Mouse (Mus musculus) c-Kit-positive CD71-negative TER-119-negative erythroid progenitor cells, embryonic 14.5 days (primary cell): ENCODE results near the gene Tbc1d10c.
A peak's percentile ranks its signal among the peaks of the same experiment; 100 is the strongest.

Experiments used
- DNase-seq: peaks from one replicate; pipeline ENCODE4 v3.0.0-alpha.2; 2013; ENCODE audit warnings: low read depth

Tbc1d10c gene

DNA sequence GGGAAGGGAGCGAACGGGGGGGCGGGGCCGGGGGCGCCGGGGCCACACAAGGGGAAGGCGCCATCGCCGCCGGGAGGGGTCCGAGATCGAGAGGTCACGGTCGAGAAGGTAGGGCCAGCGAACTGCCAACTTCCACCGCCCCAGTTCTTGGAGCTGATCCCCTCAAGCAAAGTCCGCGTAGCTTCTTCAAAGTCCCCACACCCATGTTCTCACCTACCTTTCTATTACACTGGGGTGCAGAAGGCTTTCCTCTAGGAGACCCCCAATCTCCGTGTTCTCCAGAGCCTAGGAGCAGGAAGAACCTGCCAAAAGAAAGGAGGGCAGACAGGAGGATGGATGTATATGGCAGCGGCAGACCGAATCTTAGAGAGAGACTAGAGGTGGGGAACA, 24.4 kb upstream of the Tbc1d10c start:
- DNase-seq = no peak

DNA sequence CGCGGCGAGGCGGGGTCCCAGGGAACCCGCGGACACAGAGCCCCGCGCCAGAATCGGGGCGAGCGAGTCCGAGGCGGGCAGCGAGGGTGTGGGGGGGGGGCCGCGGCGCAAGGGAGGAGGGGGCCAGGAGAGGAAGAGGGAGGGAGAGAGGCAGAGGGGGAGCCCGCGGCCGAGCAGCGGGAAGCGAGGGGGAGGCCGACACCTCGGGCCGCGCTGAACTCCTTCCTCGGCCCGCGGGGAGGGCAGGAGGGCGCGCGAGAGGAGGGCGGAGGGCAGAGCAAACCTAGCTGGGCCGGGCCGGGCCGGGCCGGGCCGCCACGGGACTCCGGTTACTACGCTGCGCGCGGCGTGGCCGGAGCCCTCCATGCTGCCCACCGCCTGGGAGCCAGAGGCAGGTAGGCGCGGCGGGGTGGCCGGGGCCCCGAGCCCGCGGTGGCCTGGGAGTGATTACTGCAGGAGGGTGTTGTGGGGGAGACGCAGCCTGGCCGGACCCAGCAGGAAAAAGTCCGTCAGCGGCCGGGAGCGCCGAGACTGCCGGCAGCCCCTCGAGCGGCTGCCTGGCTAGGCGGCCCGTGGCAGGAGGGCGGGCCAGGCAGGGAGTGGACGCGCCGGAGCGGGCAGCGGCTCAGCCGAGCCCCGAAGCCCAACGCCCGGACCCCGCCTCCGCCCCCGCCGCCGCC, 23.8 kb upstream of the Tbc1d10c start:
- no peak for DNase-seq

DNA sequence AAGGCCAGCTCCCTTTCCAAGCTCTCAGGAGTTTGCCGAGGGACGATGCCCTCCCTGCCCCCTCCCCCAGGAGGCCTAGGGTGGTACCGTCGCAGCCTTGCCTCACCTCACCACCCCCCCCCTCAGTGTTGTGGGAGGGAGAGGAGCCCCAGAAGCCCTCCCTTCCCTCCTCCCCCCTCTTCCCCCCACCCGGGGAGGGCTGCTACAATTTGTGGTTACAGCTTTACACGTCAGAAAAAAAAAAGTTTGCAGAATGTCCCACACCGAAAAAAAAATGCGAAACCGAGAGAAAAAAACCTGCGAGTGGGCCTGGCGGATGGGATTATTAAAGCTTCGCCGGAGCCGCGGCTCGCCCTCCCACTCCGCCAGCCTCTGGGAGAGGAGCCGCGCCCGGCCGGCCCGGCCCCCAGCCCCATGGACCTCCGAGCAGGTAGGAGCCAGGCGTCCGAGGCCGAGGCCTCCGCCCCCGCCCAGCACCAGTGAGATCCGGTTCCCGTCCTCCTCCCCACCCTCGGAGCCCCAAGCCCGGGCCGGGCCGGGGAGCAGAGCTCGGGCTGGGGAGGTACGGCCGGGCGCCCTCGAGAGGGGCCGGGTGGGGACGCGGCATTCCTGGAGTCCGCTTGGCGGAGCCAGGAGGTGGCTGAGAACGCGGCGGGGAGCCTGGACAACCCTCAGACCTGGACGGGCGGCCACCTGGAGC, 23.1 kb upstream of the Tbc1d10c start, which contains the start of the genes Clcf1 and AC109138.7:
Gene Clcf1, plus strand, starts transcription at position 168 of the 700 bp plus-strand sequence.
Gene AC109138.7, plus strand, starts transcription at position 287 of the 700 bp plus-strand sequence.
- DNase-seq = no peak

DNA sequence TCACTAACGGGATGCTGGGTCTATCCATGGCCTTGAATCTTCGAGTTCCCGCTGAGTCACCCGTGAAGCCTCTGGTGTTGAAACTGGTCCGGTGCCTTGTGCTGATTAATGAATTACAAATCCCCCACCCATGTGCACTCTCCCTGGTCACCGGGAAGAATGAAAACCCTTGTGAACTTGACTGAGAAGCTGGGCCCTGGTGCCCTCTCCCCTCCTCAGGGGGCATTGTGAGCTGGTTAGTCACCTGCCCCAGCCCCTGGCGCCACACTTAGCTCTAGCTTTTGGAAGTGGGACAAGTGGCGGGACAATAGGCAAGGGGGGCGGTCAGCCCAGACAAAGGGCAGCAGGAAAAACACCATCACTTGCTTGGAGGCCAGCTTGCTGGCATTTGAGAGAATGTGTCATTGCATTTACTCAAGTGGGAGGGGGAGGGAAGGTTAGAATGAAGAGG, 22.5 kb upstream of the Tbc1d10c start:
- no peak for DNase-seq

DNA sequence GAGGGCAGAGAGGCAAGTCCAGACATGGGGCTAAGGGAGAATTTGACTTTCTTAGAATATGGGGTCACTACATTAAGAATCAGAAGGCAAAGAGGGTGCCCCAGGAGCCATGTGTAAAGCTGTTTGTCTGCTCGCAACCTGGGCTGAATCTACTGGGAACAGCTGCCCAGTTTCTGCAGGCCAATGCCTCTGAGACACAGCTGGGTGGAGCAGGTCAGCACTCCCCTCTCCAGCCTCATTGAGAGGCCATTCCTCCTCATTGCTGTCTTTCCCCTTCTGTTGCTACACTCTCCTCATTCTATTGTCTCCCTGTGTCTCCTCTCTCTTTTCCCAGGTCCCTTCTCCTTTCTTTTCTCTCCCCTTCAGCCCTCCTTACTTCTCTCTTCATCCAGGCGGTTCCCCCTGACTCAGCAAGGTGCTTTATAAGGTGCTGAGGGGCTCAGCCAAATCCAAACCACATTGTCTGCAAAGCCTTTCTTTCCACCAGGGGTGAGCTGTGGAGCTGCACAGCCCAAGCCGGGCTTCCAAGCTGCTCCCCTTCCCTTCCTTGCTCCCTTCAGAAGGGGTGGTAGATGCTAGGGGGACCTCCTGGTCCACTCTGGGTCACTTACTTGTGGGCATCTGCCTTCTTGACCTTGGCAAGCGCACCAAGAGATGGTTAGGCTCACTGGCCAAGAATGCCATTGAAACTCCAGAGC, 21.0 kb upstream of the Tbc1d10c start:
- no peak for DNase-seq

DNA sequence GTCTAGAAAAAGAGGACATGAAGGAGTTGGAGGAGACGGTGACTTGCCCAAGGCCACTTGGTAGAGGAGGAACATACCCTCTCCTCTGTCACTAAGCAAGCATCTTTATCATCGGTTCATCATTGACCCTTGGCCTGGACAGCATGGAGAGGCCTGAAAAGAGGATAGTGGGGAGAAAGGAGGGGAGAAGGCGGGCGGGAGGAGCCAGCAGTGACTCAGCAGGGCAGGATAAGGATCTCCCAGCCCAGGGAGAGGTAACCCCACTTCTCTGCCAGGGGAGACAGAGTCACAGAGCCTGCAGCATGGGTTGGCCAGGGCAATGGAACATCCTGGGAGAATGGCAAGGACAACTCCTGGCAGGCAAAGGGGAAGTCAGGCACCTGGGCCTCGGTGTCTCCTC, 17.5 kb upstream of the Tbc1d10c start:
- no peak for DNase-seq

DNA sequence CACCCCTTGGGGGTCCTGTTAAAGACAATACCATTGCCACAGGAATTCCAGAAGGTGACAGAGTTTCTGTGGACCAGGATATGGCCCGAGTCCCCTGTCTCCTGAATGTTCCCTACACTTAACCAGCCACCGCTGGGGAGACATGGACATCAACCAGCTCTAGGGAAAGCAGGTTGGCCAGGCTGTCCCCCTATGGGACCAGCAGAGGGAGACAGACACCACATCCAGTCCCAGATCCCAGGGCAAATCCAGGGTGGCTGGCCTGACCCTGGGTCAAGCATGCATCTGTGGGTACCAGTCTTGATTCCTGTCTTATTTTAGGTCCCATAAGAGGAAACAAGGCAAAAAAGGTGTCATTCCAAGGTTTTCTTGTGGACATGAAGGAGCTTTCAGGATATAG, 15.9 kb upstream of the Tbc1d10c start:
- DNase-seq = no peak

DNA sequence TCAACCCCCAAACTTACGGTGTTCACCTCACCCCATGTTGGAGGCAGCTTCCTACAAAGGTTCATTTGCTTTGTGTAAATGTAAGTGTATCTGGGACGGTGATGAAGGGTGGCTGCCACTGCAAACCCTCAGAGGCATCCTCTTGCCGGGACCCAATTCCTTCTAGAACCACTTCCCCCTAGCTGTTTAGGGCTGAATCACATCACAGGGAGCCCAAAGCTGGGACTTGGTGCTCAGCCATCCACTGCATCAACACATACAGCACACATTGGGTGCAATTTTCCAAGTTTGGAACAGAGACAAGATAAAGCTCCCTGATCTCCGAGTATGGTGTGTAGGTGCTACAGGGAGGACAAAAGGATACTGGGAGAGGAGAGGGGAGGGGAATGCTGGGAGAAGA, 13.8 kb upstream of the Tbc1d10c start:
- DNase-seq = no peak

DNA sequence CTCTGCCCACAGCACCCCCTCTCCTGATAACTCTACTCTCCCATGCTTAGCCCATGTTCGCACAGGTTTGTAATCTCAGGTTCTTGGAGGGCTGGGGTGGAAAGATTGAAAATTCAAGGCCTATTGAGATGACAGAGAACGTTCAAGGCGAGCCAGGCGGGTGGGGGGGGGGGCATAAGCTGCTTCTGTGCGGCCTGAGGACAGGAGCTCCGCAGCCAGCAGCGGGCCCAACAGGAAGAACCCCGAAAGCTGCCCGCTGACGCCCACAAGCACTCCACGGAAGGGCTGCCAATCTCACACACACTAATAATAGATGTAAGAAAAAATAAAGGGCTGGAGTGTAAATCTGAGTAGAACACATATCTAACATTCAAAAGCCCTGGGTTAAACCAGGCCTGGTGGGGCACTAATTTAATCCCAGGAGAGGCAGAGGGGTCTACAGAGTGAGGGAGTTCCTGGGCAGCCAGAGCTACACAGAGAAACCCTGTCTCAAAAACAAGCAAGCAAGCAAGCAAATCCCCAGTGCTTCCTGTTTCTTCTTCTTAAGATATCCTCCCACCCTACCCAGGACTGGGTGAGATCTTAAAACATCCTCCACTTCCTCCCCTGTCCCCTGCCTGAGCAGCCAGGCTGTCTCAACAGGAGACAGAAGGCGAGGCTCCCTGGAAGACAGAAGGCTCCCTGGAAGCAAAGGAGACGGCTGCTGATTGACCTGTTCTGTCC, 12.7 kb upstream of the Tbc1d10c start:
- no peak for DNase-seq

DNA sequence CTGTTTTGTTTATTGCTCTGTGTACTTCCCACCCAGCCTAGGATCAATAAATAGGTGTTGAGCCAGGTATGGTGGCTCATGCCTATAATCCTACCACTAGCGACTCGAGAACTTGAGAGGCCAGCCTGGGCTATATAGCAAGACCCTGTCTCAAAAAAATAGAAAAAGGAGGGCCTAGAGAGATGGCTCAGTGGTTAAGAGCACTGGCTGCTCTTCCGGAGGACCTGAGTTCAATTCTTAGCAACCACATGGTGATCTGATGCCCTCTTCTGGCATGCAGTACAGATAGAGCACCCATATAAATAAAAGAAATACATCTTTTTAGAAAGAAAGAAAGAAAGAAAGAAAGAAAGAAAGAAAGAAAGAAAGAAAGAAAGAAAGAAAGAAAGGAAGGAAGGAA, 12.1 kb upstream of the Tbc1d10c start:
- no peak for DNase-seq

DNA sequence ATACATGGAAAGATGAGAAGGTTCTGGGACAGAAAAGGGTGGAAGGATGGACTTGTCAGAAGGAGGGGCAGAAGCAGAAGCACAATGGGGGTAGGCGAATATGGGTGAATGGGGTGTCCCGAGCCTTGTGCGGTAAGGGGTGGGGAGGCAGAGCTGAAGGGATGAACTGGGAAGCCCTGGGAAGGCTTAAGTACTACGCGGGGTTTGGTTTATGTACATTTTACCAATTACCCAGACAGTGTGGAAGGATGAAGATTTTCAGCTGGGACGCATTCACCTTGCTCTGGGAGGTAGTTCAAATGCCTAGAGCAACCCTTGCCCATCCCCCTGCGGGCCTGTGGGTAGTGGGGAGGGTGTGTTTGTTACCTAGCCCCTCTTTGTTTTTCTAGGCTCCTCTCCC, 11.1 kb upstream of the Tbc1d10c start:
- DNase-seq = no peak

DNA sequence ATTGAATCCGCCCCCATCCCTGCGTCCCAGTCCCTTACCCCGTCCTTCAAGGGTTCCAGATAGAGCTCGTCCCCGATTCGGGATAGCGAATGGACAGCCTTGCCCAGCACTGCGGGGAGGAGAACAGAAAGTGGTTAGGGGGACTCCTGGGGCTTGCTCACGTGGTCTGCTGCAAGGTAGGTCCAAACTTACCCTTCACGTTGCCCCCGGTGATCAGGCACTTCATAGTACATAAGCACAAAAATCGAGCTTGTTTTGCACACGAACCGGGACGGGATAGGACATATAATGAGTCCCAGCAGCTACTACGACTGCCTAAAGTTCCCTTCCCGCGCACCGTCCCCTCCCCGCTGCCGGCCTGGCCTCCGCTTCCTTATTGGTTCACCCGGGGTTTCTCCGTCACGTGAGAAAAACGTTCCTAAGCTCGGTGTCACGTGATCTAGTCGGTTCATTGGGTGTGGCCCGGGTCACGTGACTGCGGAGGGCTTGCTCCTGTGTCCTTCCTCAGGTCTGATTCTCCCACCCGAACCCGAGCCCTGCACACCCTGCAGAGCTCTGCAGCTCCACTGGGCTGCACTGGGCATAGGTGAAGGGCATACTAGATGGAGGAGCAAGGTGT, 10.3 kb upstream of the Tbc1d10c start, which contains the start of gene Rad9a:
Gene Rad9a, minus strand, starts transcription at position 372 of the 619 bp plus-strand sequence.
- peak; percentile 97 for DNase-seq

DNA sequence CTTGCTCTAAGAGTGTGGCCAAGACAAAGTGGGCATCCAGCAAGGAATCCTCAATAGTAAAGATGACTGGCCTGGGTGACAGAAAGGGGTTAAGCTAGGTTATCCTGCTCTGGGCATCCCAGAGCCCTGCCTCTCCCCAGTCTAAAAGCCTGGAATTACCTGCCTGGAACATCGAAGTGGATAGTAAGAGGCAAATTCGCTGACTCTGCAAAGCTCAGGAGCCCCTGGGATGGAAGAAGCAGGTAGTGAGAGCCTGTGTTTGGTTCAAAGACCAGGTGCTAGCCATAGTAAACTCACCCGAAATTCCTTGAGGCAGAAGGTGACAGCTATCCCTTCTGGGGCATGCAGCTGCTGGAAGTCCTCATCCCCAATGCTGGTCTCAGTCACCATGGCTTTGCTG, 6.1 kb upstream of the Tbc1d10c start:
- no peak for DNase-seq

DNA sequence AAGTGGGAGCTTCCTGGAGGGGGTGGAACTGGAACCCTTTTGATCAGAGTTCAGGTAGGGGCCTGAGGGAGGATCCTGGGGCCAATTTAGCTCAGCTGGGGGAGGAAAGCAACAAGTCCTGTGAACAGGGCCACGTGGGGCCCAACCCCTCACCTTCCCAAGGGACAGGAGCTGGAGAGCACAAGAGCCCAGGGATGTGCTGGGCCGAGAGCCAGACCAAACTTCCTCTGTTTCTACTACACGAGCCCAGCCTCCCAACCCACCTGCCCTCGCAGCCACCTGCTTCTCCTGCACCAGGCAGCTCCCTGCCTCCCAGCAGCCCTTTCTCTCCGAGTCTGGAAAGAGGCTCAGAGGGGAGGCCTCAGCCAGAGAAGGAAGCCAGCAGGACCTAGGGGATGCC, 5.5 kb upstream of the Tbc1d10c start:
- no peak for DNase-seq

DNA sequence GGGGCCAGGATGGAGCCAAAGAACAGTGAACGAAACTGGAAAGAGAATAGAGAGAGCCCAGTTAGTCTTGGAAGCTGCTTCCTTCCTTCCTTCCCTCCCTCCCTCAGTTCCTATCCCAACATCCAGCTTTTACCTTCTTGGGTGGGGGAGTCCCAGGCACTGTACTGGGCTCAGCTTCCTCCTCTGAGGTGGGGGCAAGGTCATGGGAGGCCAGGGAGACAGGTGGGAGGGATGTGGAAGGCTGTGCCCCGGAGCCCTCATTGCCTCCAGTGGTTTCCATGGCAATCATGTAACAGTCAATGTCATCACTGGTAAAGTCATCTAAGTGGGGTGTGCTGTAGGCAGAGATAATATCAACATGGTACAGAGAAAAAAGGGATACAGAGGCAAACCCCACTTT, 5.0 kb upstream of the Tbc1d10c start:
- DNase-seq = no peak

DNA sequence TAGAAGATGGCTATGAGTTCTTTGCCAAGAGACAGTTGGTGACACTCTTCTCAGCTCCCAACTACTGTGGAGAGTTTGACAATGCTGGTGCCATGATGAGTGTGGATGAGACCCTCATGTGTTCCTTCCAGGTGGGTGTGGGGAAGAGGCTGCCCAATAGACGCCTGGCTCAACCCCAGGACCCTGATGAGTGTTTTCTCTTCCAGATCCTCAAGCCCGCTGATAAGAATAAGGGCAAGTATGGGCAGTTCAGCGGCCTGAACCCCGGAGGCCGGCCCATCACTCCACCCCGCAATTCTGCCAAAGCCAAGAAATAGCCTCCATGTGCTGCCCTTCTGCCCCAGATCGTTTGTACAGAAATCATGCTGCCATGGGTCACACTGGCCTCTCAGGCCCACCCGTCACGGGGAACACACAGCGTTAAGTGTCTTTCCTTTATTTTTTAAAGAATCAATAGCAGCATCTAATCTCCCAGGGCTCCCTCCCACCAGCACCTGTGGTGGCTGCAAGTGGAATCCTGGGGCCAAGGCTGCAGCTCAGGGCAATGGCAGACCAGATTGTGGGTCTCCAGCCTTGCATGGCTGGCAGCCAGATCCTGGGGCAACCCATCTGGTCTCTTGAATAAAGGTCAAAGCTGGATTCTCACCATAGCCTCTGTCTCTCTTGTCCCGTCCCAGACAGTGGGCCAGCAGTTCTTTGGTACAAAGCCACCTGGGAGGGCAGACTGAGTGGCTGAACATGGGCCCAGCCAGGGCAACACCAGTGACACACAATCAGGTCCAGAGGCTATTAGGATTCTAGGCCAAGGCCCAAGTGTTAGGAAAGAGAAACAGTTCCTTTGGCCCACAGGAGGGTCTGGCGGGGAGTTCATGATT, 3.9 kb upstream of the Tbc1d10c start:
- no peak for DNase-seq

DNA sequence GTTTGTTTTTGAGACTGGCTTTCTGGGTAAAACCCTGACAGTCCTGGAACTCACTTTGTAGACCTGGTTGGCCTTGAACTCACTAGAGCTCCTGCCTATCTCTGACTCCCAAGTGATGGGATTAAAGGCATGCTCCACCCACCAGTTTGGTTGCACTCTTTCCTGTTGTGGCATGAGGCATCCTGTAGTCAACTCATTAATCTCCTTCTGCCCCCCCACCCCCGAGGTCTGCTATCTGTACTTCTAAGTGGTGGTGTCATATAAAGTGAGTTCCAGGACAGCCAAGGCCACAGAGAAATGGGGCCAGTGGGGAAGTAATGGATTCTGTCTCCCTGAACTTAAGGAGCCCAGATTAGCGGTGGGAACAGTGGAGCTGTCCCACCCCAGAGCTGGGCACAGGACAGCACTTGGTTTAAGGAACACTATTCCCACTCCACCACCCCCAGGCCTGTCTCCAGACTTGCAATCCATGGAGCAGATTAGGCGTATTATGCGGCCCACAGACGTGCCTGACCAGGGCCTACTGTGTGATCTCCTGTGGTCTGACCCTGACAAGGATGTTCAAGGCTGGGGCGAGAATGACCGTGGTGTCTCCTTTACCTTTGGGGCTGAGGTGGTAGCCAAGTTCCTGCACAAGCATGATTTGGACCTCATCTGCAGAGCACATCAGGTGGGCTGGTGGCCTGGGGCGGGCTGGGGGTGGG, 3.1 kb upstream of the Tbc1d10c start:
- DNase-seq = no peak

DNA sequence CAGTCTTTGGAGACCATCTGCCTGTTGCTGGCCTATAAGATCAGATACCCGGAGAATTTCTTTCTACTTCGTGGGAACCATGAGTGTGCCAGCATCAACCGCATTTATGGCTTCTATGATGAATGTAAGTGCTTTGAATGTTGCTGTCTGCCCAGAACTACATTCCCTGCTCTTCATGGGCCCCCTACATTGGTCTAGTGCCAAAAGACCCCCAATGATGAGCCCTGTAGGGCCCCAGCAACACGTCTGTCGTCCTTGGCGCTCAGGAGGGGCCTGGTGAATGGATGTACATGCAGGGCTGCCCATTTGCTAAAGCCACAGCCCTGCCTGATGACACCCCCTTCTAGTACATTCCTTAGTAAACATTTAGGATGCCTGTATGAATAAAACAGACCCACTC, 2.0 kb upstream of the Tbc1d10c start:
- no peak for DNase-seq

DNA sequence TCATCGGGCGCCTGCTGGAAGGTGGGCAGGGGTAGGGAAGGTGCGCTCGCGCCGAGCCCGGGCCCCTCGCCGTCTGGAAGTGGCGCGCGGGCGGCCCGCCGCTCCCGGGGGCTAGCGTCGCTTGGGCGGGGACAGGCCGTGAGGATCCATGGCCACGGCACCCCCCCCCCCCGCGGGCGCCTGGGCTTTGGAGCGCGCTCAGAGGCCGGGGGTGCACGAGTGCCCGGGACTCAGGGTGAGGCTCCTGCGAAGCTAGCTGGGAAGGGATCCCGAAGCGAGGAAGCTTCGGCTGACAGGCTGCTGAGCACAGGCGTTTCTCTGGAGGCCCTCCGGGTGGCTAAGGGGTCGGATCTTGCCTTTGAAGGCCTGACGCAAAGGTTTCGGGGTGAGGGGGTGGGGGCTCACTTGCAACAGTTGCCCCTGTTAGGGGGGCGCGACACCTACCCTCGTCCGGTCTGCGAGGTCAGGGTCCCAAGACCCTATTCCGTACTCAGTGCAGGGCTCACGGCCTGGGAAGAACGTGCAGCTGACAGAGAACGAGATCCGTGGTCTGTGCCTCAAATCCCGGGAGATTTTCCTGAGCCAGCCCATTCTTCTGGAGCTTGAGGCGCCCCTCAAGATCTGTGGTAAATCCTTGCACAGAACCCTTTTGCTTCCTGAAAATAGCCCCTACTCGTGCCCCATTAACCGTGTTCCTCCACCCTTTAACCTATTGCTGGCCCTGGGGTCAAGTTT, 1.3 kb upstream of the Tbc1d10c start:
- no peak for DNase-seq
